Mouse (Mus musculus) spleen, embryonic (tissue): ENCODE results near the gene Pik3r1.

ENCODE experiments used
- CTCF ChIA-PET: fragments of 350-600 bp; sonication (Branson Sonifier 250); formaldehyde crosslinking; loops from one replicate; lab custom pipeline; 2022; lab: Charles Lee

Pik3r1 gene

DNA sequence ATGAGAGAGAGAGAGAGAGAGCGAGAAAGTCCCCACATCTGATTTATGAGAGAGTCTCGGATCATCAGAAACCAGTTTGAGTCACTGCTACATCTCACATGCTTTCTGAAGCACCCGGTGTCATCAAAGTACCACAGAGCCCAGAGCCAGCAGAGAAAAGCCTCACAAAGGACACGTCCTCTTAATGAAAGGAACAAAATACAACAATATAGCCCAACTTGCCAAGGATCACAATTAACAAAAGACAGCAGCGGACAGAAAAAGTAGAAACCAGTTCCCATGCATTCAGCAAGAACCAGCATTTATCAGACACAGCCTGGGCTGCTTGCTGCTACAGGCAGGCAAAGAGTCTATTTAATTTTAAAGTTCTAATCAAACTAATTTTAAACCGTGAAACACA, 76.3 kb downstream of the Pik3r1 start:
- CTCF ChIA-PET = no interaction called here

DNA sequence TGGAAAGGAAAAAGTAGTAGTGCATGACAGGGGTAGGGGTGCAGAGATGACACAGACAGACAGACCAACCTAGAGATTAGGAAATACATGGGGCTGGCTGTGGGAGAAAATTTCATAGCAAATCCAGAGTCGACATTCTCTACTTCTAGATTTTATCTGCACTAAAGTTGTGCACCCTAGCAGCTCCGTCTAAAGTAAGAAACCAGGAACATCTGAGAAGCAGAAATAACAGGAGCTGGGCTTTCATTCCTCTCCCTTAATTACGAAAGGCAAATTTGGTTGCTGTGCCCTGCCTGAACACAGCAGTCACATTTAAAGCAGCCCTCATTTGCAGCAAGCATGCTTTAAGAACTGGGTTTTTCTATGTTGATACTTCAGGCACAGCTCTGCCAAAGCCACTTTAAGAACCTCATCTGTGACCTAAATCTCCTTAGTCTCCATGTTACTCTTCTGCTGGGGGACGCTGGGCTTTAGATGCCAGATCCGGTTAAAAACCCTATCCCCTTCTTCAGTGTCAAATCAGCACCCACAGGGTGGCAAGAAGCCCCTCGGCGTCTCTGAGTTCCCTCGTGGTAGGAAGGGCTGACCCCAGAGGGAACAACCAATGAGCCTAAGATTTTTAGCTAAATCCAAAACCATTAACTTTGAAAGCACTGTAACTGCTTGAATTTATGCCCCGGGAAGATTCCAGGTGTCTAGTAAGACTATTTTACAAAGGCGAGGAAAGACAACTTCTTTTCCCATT, 76.9 kb downstream of the Pik3r1 start:
- CTCF ChIA-PET = no interaction called here

DNA sequence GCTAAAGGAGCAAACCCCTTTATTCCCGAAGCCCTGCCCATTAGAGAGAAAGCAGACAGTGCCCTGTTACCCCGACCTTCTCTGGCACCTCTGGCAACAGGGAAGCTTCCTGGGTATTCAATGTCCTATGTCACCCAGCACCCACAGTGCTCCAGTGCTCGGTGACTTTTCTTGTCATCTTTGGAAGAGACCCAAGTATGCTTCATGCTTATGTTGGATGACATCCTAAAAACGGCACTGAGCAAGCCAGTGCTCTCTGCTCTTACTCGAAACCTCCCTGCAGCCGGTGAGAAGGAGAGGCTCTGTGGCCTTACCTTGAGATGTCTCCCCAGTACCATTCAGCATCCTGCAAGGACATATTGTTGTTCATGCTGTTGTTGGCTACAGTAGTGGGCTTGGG, 77.8 kb downstream of the Pik3r1 start:
- CTCF ChIA-PET = no interaction called here

DNA sequence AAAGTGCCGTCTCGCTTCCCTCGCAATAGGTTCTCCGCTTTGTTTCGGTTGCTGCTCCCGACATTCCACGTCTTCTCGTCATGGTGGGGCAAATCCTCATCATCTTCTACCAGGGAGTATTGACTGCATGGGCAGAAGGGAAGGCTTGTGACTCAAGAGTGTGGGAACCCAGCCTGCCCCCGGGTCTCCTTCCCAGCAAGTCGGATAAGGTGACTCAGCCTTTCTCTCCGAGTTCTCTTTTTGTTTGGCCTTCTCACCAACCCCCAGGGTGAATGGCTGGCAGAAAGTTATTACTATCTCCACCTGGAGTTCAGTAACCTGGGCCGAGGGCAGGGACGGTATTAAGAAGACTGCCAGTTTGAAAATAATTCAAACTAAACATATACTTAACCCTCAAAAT, 81.8 kb downstream of the Pik3r1 start:
- CTCF ChIA-PET = no interaction called here

DNA sequence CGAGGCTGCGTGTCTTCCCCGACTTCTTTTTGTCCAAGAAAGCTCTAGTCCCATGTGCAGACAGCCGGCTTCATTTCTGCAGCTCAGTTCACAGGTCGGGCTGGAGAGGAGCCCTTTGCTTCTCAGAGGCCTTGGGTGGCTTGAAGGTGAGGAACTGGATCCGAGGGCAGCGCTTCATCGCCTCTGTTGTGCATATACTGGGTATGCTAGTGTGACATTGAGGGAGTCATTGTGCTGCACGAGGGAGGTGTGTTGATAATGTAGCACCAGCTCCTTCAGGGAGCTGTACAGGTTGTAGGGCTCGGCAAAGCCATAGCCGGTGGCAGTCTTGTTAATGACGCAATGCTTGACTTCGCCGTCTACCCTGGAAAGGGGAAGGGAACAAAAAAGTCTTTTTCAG, 83.3 kb downstream of the Pik3r1 start:
- CTCF ChIA-PET = no interaction called here

DNA sequence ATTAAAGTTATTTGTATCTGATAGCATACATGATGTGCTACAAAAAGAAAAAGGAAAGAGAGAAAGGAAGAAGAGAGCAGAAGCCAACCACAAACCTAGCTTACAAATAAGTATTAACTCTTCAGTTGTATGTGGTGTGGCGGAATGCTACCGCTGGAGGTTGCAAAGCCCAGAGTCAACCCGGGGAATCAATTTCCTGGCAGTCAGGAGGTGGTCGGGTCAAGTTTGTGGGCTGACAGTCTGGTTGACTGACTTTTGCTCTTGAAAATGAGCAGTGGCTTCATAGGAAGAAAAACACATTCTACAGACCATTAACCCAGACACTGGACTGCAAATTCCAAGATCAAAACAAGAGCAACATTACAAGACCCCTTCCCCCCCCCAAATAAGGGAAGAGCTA, 85.6 kb downstream of the Pik3r1 start:
- CTCF ChIA-PET = interaction anchor here (0.6 kb wide), 1 partner anchor 210 kb away, joined by 3 read pairs; no protein-coding TSS in a partner anchor

DNA sequence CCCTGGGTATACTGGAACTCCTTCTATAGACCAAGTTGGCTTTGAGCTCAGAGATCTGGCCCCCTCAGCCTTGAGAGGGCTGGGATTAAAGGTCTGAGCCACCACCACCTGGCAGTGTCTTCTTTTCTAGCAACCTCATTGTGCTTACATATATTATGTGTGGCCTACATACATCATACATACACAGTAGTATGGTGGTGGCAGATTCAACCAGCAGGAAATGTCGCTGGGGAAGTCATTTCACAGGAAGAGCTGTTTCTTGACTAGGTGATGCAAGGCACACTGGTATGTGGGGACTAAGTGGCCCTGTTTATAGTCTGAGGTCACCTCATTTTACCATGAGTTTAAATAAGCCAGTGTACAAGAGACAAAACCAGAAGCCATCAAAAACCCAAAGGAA, 87.9 kb downstream of the Pik3r1 start:
- CTCF ChIA-PET = interaction anchor here (0.6 kb wide), 1 partner anchor 117 kb away, joined by 4 read pairs; no protein-coding TSS in a partner anchor

DNA sequence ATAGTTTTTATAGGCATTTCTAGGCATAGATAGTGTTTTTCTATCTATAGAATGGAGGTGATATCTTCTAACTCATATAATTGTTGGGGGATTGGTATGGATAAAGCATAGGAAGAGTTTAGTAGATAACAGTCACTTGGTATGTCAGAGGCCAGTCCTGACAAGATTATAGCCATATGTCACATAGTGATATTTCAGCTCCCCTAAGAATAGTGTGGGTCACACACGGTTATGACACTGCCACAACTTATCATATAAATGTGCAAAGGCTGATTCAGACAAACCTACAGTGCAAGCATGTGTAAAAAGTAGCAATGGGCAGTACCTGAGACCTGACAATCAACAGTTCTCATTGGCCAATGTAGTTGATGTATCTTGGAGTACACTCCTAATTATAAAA, 89.0 kb downstream of the Pik3r1 start:
- CTCF ChIA-PET = no interaction called here

DNA sequence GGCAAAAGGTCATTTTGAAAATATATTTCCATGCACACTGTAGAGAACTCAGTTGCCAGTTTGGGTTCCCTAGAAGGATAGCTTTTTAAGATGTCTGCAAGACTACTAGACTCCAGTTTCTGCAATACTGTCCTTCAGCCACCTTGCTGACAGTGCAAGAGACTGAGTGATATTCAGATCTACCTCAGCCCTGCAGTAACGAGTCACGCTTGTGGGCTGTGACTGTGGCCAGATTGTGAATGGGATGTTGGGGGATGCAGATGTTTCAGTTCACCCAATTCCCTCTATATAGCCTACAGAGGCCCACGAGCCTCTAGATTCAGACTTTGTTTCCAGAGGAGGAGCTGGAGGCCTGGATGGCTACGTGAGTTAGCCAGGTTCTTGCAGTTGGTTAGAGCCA, 90.0 kb downstream of the Pik3r1 start:
- CTCF ChIA-PET = no interaction called here

DNA sequence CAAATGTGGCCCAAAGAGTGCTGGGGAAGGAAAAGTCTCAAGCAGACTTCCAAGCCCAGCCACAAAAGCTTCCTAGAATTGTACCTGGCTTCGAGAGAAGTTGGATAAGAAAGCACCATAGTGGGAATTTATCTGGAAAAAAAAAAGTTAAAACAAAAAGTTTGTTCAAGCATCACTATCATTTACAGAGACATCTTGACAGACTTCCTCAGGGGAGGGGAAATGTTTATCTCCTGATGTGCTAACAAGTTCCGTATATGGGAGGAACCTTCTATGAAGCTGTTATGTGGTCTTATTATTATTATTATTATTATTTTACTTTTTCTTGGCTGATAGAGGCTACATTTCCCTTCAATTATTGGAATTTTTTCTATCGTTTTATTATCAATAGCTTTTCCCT, 94.1 kb downstream of the Pik3r1 start:
- CTCF ChIA-PET = no interaction called here

DNA sequence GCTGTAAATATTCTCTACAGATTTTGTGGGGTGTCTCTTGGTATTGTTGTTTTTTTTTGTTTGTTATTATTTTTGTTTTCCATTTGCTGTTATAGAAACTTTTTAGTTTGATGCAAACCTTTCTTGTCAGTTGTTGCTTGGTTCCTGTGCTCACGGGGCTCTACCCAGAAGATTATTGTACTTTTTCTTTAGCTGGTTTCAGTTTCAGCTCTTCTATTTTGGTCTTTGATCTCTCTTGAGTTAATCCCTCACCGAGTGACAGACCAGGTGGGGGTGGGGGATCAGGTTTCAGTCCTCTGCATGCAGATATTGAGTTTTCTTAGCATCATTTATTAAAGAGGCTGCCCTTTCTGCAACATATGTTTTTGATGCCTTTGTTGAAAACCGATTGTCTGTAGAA, 99.2 kb downstream of the Pik3r1 start:
- CTCF ChIA-PET = interaction anchor here (0.9 kb wide), 1 partner anchor 28 kb away, joined by 3 read pairs; no protein-coding TSS in a partner anchor

DNA sequence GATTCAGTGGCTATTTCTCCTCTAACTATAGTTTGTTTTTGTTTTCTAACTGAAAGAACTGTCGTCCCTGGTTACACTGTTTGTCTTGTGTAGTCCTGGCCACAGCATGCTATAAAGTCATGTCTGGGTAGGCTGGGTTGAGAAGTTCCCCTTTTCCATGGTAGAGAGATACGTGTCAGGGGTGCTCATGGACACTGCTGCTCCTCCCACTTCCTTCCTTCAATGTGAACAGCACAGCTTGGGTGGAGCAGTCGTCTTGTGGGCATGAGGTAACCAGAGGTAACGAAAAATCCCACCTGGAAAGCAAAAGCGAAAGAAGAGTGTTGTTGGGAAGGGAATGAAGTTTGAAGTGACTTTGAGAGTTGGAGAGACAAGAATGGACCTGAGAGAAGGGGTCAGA, 104.0 kb downstream of the Pik3r1 start:
- CTCF ChIA-PET = interaction anchor here (0.5 to 0.6 kb wide), 2 partner anchors 55 to 163 kb away, joined by 4 to 9 read pairs; no protein-coding TSS in a partner anchor

DNA sequence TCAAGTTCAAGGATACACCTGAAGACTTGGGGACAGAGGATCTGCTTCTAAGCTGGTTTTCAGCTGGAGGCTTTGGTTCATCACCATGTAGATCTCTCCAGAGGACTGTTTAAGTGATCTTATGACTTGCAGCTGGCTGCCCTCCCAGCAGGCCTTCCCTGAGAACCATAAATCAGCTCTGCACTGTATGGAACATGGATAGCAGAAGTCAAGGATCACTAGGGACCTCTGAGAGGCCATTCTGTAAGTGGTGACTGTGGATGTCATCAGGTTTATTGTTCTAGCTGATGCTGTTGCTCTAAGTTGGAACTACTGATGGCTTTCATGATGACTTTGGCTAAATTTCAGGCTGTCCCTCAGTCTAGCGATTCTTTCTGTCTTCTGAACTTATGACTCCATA, 105.1 kb downstream of the Pik3r1 start:
- CTCF ChIA-PET = no interaction called here

DNA sequence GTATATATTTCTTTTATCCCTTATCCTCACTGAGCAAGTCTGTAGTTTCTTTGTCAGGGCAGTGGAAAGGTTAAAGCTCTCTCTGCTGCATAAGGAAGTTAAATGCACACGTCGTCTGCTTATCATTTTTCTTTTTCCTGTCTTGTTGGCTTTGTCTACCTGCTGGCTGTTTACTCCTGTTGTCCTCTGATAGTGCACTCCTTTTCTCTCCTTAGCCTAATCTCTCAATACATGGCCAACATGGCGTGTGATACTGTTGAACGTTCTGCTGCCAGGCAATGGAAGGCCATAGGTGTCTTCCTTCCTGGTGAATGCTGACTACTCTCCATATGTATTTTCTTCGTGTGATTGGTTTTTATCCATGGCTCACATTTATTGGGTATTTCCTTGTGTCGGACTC, 106.5 kb downstream of the Pik3r1 start:
- CTCF ChIA-PET = no interaction called here

DNA sequence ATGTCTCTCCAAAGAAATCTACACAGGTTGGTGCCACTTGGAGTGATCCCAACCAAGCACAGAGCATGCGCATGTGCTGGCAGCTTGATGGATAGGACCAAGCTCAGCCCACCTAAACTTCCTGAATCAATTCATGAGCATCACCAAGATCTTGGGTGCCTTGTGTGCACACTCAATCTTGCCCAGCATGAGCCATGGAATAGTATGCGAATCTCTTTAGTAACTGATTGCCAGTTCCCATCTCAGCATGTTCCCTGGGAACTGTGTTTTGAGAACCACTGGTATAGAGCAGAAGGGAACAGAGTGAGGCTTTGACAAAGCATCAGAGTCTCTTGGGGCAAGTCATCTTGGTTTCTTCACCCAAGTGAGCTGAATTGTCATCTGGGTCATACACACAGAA, 107.8 kb downstream of the Pik3r1 start:
- CTCF ChIA-PET = interaction anchor here (0.6 kb wide), 1 partner anchor 54 kb away, joined by 3 read pairs; no protein-coding TSS in a partner anchor

DNA sequence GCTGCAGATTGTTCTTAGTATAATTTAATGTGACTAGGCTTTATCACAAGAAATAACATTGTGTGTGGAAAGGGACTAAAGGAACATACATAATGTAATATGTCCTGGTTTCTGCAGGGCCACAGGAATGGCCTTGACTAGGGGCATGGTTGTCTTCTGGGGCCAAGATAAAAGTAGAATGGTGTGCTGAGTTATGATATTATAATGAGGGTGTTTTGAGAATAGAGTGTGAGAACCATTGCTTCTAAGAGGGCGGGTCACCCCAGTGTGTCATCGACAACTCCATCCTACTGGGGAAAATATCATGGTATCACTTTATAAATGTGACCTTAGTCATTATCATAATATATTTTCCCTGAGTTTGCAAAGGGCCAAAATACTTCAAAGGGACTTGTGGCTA, 115.9 kb downstream of the Pik3r1 start:
- CTCF ChIA-PET = no interaction called here

DNA sequence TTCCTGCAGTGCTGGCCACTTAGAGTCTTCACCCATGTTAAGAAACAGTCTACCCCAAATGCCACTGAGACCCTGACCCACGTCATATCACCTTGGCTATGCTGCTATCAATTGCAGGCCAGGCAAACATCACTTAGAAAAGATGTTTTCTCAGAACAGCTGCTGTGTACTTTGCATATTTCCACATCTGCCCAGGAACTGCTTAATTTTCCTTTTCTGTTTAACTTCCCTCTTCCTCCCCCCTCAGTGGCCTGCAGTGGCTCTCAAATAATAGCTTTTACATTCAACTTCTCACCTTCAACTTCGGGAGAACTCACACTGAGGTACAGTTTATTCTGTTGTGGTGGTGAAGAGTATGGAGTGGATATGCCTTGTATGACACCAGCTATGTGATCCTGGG, 126.4 kb downstream of the Pik3r1 start:
- CTCF ChIA-PET = interaction anchor here (1.1 kb wide), 1 partner anchor 27 kb away, joined by 3 read pairs; no protein-coding TSS in a partner anchor

DNA sequence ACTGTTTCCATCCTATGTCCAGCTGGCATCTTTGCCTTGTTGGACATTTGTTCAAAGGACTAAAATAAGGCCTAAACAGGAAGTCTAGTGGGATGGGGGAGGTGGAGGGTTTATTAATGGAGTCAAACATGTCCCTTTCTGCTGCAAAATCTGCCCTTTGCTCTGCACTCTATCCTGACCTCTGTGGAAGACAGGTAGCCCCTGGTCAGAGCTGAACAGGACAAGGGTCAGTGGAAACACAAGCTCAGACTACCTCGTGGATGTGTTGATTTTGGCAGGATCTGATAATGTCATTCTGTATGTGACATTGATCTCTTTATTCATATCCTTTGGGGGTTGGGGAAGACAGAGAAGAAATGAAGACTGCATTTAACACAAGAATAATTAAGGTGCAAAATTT, 132.2 kb downstream of the Pik3r1 start:
- CTCF ChIA-PET = no interaction called here

DNA sequence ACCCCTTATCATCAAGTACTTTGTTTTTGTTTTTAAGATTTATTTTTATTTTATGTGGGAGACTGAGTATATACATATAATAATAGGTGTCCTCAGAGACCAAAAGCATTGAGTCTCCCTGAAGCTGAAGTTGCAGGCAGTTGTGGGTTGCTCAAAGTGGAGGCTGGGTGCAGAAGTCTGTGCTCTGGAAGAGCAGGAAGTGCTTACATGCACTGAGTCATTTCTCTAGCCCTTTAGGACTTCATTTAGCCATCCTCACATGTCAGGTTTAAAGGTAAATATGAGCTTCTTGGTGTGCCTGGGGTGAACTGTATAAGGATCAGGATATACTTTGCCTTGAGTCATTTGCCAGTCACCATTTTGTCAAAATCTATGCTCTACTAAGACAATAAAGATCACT, 133.6 kb downstream of the Pik3r1 start:
- CTCF ChIA-PET = no interaction called here

DNA sequence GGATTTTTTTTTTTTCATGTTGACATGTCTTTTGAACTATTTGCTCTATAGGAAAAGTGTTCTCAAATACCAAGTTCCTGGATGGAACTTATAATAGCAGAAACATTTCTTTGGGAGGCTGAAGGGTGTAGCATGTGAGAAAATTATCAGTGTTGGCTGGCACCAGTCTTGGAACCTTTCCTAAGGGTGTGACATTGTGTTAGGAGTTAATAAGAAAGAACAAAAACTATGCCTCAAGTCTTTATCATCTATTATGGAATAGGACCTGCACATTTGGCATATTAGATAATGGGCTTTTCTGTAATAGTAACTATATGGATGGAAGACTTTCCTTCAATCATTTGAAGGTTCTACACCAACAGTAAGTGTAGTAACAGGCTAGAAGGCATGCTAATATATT, 134.4 kb downstream of the Pik3r1 start:
- CTCF ChIA-PET = no interaction called here

DNA sequence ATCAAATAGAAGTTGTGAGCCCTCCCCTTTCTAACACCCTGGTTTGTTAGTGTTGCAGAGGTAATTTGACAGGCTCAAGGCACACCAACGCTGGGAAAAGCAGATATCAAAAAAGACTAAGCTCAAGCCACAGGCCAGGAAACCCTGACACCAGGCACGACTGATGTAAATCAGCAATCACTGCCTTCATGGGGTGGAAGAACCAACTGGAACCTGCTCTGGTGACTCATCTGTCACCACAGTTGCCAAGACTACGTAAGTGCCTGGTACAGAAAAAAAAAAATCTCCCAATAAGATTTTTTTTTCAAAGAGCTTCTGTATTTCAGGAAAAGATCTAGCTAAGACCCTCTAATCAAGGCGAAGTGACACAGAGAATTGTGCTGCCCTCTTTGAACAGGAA, 135.2 kb downstream of the Pik3r1 start:
- CTCF ChIA-PET = no interaction called here

DNA sequence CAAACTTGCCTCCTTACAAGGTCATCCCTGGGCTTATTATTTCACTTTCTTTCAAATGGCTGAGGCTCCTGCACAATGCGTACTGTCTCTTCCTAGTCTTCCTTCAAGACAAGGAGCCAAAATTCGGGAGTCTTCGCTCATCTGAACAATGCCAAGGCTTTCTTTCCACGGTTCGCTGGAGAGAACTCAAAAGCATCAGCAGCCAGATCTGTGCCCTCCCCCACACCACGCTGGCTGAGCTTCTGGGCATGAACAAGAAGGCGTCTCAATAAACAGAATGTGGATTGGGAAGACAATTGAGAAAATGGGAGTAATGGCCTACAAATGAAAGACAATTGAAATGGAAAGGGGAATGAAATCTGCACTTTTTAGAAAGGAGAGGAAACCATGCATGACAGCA, 136.5 kb downstream of the Pik3r1 start:
- CTCF ChIA-PET = no interaction called here
